In the genomic region with DNA sequence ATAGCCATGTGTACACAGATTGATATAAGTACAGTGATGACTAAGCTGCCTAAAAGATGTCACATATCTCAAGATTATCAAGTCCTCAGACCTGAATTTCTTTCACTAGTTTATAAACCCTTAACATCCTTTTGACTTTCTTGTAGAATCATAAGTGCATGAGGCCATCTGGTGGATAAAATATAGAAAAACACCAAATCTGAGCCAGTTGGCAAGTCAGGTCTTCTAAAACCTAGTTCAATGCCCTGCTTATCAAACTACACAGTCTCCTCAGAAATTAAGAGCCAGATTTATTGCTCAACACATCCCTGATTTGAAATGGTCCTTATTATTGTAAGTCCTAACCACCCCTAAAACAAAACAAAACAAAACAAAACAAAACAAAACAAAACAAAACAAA, we compare ENCODE assay signal across 10 mouse cellular contexts. TPM values are rescaled to one million over a fixed set of nuclear protein-coding genes. Genes with fewer than 3 reads are reported as not detected.
A peak's percentile ranks its signal among the peaks of the same experiment; 100 is the strongest.
DNase-seq lines count a peak whose midpoint lies in the region; ATAC-seq and TF ChIP-seq lines count a peak whose summit lies in the region.
"Had no signal": no experiment of that assay in that cellular context is flagged by ENCODE, and none has a peak within 500 bp of the region (broad histone marks: within the 10 kb centered on the region; RNA-seq: fewer than 3 reads in every experiment).

No protein-coding gene starts in this region.

- H3K9ac ChIP-seq in forebrain, embryonic 14.5 days (ENCODE audit: low read length): no peak overlapping the region
- H3K9ac ChIP-seq: forebrain, embryonic 13.5 days had no signal

- H3K4me2 ChIP-seq in forebrain, embryonic 14.5 days (ENCODE audit: low read length): no peak overlapping the region
- H3K4me2 ChIP-seq: forebrain, embryonic 13.5 days had no signal

- peak; percentile 80 for TF ChIP-seq CTCF in layer of hippocampus, adult 2 months (conservative IDR thresholded peaks at IDR 0.05)

- no peak for ATAC-seq in forebrain, embryonic 14.5 days
- ATAC-seq in CD4-positive, CD25-positive, alpha-beta regulatory T cell, adult 4 months: peak; percentile 43
- ATAC-seq in granulocyte monocyte progenitor cell, adult 5-6 weeks (replicated peaks; ENCODE audit: poor library complexity, severe bottlenecking): no peak
- ATAC-seq: forebrain, embryonic 13.5 days had no signal

- H3K9me3 ChIP-seq in forebrain, embryonic 14.5 days (replicated peaks; ENCODE audit: control insufficient read depth, low read length): no peaks in the 10 kb centered on the region
- no peaks in the 10 kb centered on the region for H3K9me3 ChIP-seq in forebrain, embryonic 10.5 days
- H3K9me3 ChIP-seq: forebrain, embryonic 13.5 days had no signal

- 0 out of 2 replicates have a peak, but pooled peaks cover 6% of the 10 kb centered on the region for H3K36me3 ChIP-seq in forebrain, embryonic 14.5 days (ENCODE audit: control insufficient read depth, insufficient read depth, low read length)
- H3K36me3 ChIP-seq in forebrain, embryonic 10.5 days (replicated peaks): peaks cover 3% of the 10 kb centered on the region; the same call in 1 of the 2 replicates

- peak; percentile 84 for DNase-seq in forebrain, embryonic 14.5 days (ENCODE audit: low spot score)
- no peak for DNase-seq in forebrain, embryonic 10.5 days (ENCODE audit: extremely low spot score, low spot score)
- peak in 1 of 2 experiments; percentile 55 for DNase-seq in layer of hippocampus, adult 2 months (ENCODE audit: low spot score in 2 of 2)
- no peak for DNase-seq in layer of hippocampus, postnatal 10 days (ENCODE audit: low spot score in 2 of 2)
- DNase-seq in lung, postnatal 25 days (ENCODE audit: low spot score): peak; percentile 51
- no peak for DNase-seq in testis, postnatal 10 days (ENCODE audit: low spot score)
- DNase-seq: kidney, postnatal 25 days had no signal

- H3K4me1 ChIP-seq in forebrain, embryonic 14.5 days (ENCODE audit: control insufficient read depth, insufficient read depth, low read length): no peaks in the 10 kb centered on the region
- peaks cover 3% of the 10 kb centered on the region; the same call in 1 of the 2 replicates for H3K4me1 ChIP-seq in forebrain, embryonic 10.5 days
- H3K4me1 ChIP-seq: forebrain, embryonic 13.5 days had no signal

- no peaks in the 10 kb centered on the region for H3K27me3 ChIP-seq in forebrain, embryonic 14.5 days (replicated peaks; ENCODE audit: control insufficient read depth, insufficient read depth, low read length)
- no peaks in the 10 kb centered on the region for H3K27me3 ChIP-seq in forebrain, embryonic 10.5 days (ENCODE audit: poor library complexity, severe bottlenecking)
- H3K27me3 ChIP-seq: forebrain, embryonic 13.5 days had no signal

- H3K4me3 ChIP-seq in forebrain, embryonic 14.5 days (ENCODE audit: low read depth, low read length): no peak overlapping the region
- H3K4me3 ChIP-seq in forebrain, embryonic 10.5 days: no peak overlapping the region
- no peak overlapping the region for H3K4me3 ChIP-seq in layer of hippocampus, adult 2 months
- H3K4me3 ChIP-seq: forebrain, embryonic 13.5 days had no signal

- H3K27ac ChIP-seq in forebrain, embryonic 14.5 days (ENCODE audit: low read depth, low read length): no peak overlapping the region
- no peak overlapping the region for H3K27ac ChIP-seq in forebrain, embryonic 10.5 days
- H3K27ac ChIP-seq in layer of hippocampus, adult 2 months: 0 out of 2 replicates have a peak overlapping the region, but pooled peaks have one; percentile 32
- H3K27ac ChIP-seq: forebrain, embryonic 13.5 days had no signal

RNA-seq across cellular contexts. Expression of gene Atf6, which starts 27.9 kb away (rescaled TPM):
- 7.5 and 8.9 TPM in 2 replicates for polyA plus RNA-seq in forebrain, embryonic 14.5 days (2014; fragmentation: Nextera tagmentation; extraction: Ambion mirVana)
- 7.1 and 8.4 TPM in 2 replicates for polyA plus RNA-seq in forebrain, embryonic 10.5 days (2016; fragmentation: Nextera tagmentation; extraction: Ambion mirVana)
- 10 to 100 TPM; 51.2 to 51.3 TPM for total RNA-seq in layer of hippocampus, adult 2 months (2021)
- total RNA-seq in layer of hippocampus, postnatal 10 days (2021): 10 to 100 TPM; 22.6 to 23.1 TPM
- 1 to 10 TPM; 5.8 to 8.8 TPM for polyA plus RNA-seq in CD4-positive, CD25-positive, alpha-beta regulatory T cell, adult 4 months (2017; shearing (Covaris generic))
- 19.2 and 27.1 TPM in 2 replicates for total RNA-seq in granulocyte monocyte progenitor cell, adult 5-6 weeks (2014; fragmentation: Nextera tagmentation)
- 27.5 and 30.5 TPM in 2 replicates for total RNA-seq in granulocyte monocyte progenitor cell, adult 5-6 weeks (2017)

RNA-seq across cellular contexts. Expression of gene Gm26620, which starts 45.2 kb away (rescaled TPM):
- 0.29 and 0.64 TPM in 2 replicates for polyA plus RNA-seq in forebrain, embryonic 14.5 days (2014; fragmentation: Nextera tagmentation; extraction: Ambion mirVana)
- polyA plus RNA-seq in forebrain, embryonic 10.5 days (2016; fragmentation: Nextera tagmentation; extraction: Ambion mirVana): 0.19 and 0.39 TPM in 2 replicates
- under 1 TPM; 0.76 to 0.79 TPM for total RNA-seq in layer of hippocampus, adult 2 months (2021)
- total RNA-seq in layer of hippocampus, postnatal 10 days (2021): under 1 TPM; 0.62 to 0.87 TPM
- not detected for polyA plus RNA-seq in CD4-positive, CD25-positive, alpha-beta regulatory T cell, adult 4 months (2017; shearing (Covaris generic))
- not detected in 2 replicates for total RNA-seq in granulocyte monocyte progenitor cell, adult 5-6 weeks (2014; fragmentation: Nextera tagmentation)
- not detected in 2 replicates for total RNA-seq in granulocyte monocyte progenitor cell, adult 5-6 weeks (2017)

RNA-seq across cellular contexts. Expression of gene Dusp12, which starts 45.7 kb away (rescaled TPM):
- 36.8 and 39.7 TPM in 2 replicates for polyA plus RNA-seq in forebrain, embryonic 14.5 days (2014; fragmentation: Nextera tagmentation; extraction: Ambion mirVana)
- 30.9 and 33.2 TPM in 2 replicates for polyA plus RNA-seq in forebrain, embryonic 10.5 days (2016; fragmentation: Nextera tagmentation; extraction: Ambion mirVana)
- total RNA-seq in layer of hippocampus, adult 2 months (2021): 10 to 100 TPM; 15.2 to 19.0 TPM
- total RNA-seq in layer of hippocampus, postnatal 10 days (2021): 10 to 100 TPM; 15.5 to 16.3 TPM
- polyA plus RNA-seq in CD4-positive, CD25-positive, alpha-beta regulatory T cell, adult 4 months (2017; shearing (Covaris generic)): 10 to 100 TPM; 14.8 to 16.1 TPM
- 16.9 and 18.2 TPM in 2 replicates for total RNA-seq in granulocyte monocyte progenitor cell, adult 5-6 weeks (2014; fragmentation: Nextera tagmentation)
- 10.3 and 10.9 TPM in 2 replicates for total RNA-seq in granulocyte monocyte progenitor cell, adult 5-6 weeks (2017)

Comparison
In these comparisons a context has a peak if more than half of its experiments do, and no peak if none do; other contexts are left out.
1. DNase-seq: peak in forebrain, embryonic 14.5 days (single experiment) and lung, postnatal 25 days (single experiment); none in forebrain, embryonic 10.5 days (single experiment), layer of hippocampus, postnatal 10 days (0 of 2) and testis, postnatal 10 days (single experiment).